Mouse (Mus musculus) intestine, postnatal 0 days (tissue): ENCODE data around the gene Prcp. TPM values are rescaled to one million over a fixed set of nuclear protein-coding genes. Genes with fewer than 3 reads are reported as not detected.

ENCODE experiments used
- ATAC-seq: fragments of 200-750 bp; cut with Nextera tagmentation; 2 replicates; pipeline ENCODE4 v1.8.0; 2017; ENCODE audit warnings: mild to moderate bottlenecking, moderate TSS enrichment, moderate library complexity
- H3K27ac ChIP-seq: fragments of 300-500 bp; sonication (generic); 2 replicates; pipeline ENCODE4 v1.5.1; 2014; ENCODE audit warnings: mild to moderate bottlenecking, low read depth, low read length, moderate library complexity
- H3K27me3 ChIP-seq: fragments of 300-500 bp; sonication (generic); replicated peaks from 2 replicates; pipeline ENCODE4 v1.6.1; 2014; ENCODE audit warnings: low read length, mixed read lengths; ENCODE audit not compliant: control insufficient read depth, insufficient read depth
- H3K36me3 ChIP-seq: fragments of 300-500 bp; sonication (generic); 2 replicates; pipeline ENCODE4 v1.6.1; 2014; ENCODE audit warnings: mild to moderate bottlenecking, moderate library complexity; ENCODE audit not compliant: control insufficient read depth, insufficient read depth
- H3K4me1 ChIP-seq: fragments of 300-500 bp; sonication (generic); replicated peaks from 2 replicates; pipeline ENCODE4 v1.6.1; 2014; ENCODE audit warnings: antibody characterized with exemption, low read length, mixed read lengths; ENCODE audit not compliant: control insufficient read depth, insufficient read depth
- H3K4me2 ChIP-seq: fragments of 300-500 bp; sonication (generic); replicated peaks from 2 replicates; pipeline ENCODE4 v1.6.1; 2014; ENCODE audit warnings: low read depth, mild to moderate bottlenecking, moderate library complexity
- H3K4me3 ChIP-seq: fragments of 300-500 bp; sonication (generic); 2 replicates; pipeline ENCODE4 v1.5.1; 2014; ENCODE audit warnings: low read depth, low read length
- H3K9ac ChIP-seq: fragments of 300-500 bp; sonication (generic); 2 replicates; pipeline ENCODE4 v1.6.1; 2014; ENCODE audit warnings: mild to moderate bottlenecking, low read depth, low read length
- H3K9me3 ChIP-seq: fragments of 300-500 bp; sonication (generic); 2 replicates; pipeline ENCODE4 v1.6.1; 2016; ENCODE audit warnings: mixed run types; ENCODE audit not compliant: control insufficient read depth
- CTCF ChIP-seq: sonication (generic); IDR thresholded peaks from 2 replicates; pipeline ENCODE4 v1.5.1; 2016; ENCODE audit warnings: low read depth, mild to moderate bottlenecking, control low read depth, antibody characterized with exemption, moderate library complexity
- WGBS: fragments of 180-500 bp; shearing (Covaris S2); extraction: QIAGEN DNeasy Blood & Tissue Kit; methylation state at CpG from one replicate; pipeline ENCODE4 v1.1.7; 2014; 5-methylcytosine and 5-hydroxymethylcytosine counted together
- polyA plus RNA-seq: library from polyadenylated mRNA; unstranded; fragments of >200 nt; fragmentation: Nextera tagmentation; extraction: Ambion mirVana; gene quantifications from 2 replicates; pipeline ENCODE4 v1.2.1, GENCODE M21; 2015

Gene Prcp
- 25.4 and 26.9 TPM in 2 replicates for polyA plus RNA-seq

- 0 out of 2 replicates have a peak, but pooled peaks cover 4% of the 10 kb centered on the region for H3K4me1 ChIP-seq
- under 1% methylated on average over 53 of the region's 53 CpGs for WGBS
- no peaks in the 10 kb centered on the region for H3K36me3 ChIP-seq
- H3K27me3 ChIP-seq = no peaks in the 10 kb centered on the region
- H3K4me2 ChIP-seq = peak within 1 kb of the TSS; percentile 77
- TF ChIP-seq CTCF = peak; percentile 99
- peak within 1 kb of the TSS; percentile 97 for H3K27ac ChIP-seq
- ATAC-seq = peak; percentile 85
- H3K9ac ChIP-seq = peak within 1 kb of the TSS; percentile 53
- peak within 1 kb of the TSS; percentile 54 for H3K4me3 ChIP-seq
- no peaks in the 10 kb centered on the region for H3K9me3 ChIP-seq
Measured at GRCm38 (mm10) chr7:92874116-92874675, at the start of gene Prcp, which contains the start of gene Ddias. Prcp (plus strand) TSS chr7:92874470. Ddias (minus strand) TSS chr7:92874247.

GRCm38 (mm10) chr7:92826248-92826647 lies 48.0 kb upstream of the Prcp start:
- H3K9ac ChIP-seq = no peak overlapping the region
- no peak overlapping the region for H3K4me2 ChIP-seq
- WGBS = 69% methylated on average over 3 of the region's 3 CpGs
- H3K27ac ChIP-seq = no peak overlapping the region
- H3K4me1 ChIP-seq = no peaks in the 10 kb centered on the region
- H3K36me3 ChIP-seq = peaks cover 20% of the 10 kb centered on the region; the same call in 1 of the 2 replicates
- H3K27me3 ChIP-seq = no peaks in the 10 kb centered on the region
- H3K9me3 ChIP-seq = no peaks in the 10 kb centered on the region
- no peak for TF ChIP-seq CTCF
- ATAC-seq = no peak
- H3K4me3 ChIP-seq = no peak overlapping the region

- Histone ChIP-seq H3K9ac (no peak overlapping the region), H3K36me3 (peaks cover 27% of the 10 kb centered on the region; the same call in 1 of the 2 replicates), H3K4me3 (no peak overlapping the region), H3K27ac (no peak overlapping the region), H3K4me2 (no peak overlapping the region), H3K4me1 (no peaks in the 10 kb centered on the region), H3K27me3 (no peaks in the 10 kb centered on the region), H3K9me3 (no peaks in the 10 kb centered on the region)
- peak; percentile 64 for TF ChIP-seq CTCF
- no peak for ATAC-seq
- 52% methylated on average over 3 of the region's 3 CpGs for WGBS
Measured at GRCm38 (mm10) chr7:92827981-92828380, 46.3 kb upstream of the Prcp start.

GRCm38 (mm10) chr7:92832395-92832794 lies 41.9 kb upstream of the Prcp start:
- no peaks in the 10 kb centered on the region for H3K4me1 ChIP-seq
- peaks cover 14% of the 10 kb centered on the region; the same call in 1 of the 2 replicates for H3K36me3 ChIP-seq
- WGBS = 89% methylated on average over 6 of the region's 6 CpGs
- no peak overlapping the region for H3K4me3 ChIP-seq
- H3K27ac ChIP-seq = no peak overlapping the region
- no peak overlapping the region for H3K9ac ChIP-seq
- H3K9me3 ChIP-seq = no peaks in the 10 kb centered on the region
- no peaks in the 10 kb centered on the region for H3K27me3 ChIP-seq
- no peak for TF ChIP-seq CTCF
- no peak for ATAC-seq
- H3K4me2 ChIP-seq = no peak overlapping the region

GRCm38 (mm10) chr7:92834391-92834790 lies 39.9 kb upstream of the Prcp start:
- peaks cover 14% of the 10 kb centered on the region; the same call in 1 of the 2 replicates for H3K36me3 ChIP-seq
- ATAC-seq = no peak
- 73% methylated on average over 2 of the region's 2 CpGs for WGBS
- H3K4me1 ChIP-seq = no peaks in the 10 kb centered on the region
- no peak overlapping the region for H3K27ac ChIP-seq
- TF ChIP-seq CTCF = no peak
- H3K4me3 ChIP-seq = no peak overlapping the region
- no peaks in the 10 kb centered on the region for H3K27me3 ChIP-seq
- H3K4me2 ChIP-seq = no peak overlapping the region
- H3K9me3 ChIP-seq = no peaks in the 10 kb centered on the region
- H3K9ac ChIP-seq = no peak overlapping the region

- H3K4me3 ChIP-seq = no peak overlapping the region
- no peak overlapping the region for H3K27ac ChIP-seq
- TF ChIP-seq CTCF = no peak
- no peaks in the 10 kb centered on the region for H3K27me3 ChIP-seq
- WGBS = 85% methylated on average over 3 of the region's 3 CpGs
- no peak for ATAC-seq
- H3K4me1 ChIP-seq = no peaks in the 10 kb centered on the region
- H3K4me2 ChIP-seq = no peak overlapping the region
- H3K36me3 ChIP-seq = peaks cover 10% of the 10 kb centered on the region; the same call in 1 of the 2 replicates
- no peaks in the 10 kb centered on the region for H3K9me3 ChIP-seq
- H3K9ac ChIP-seq = no peak overlapping the region
Measured at GRCm38 (mm10) chr7:92836447-92836846, 37.8 kb upstream of the Prcp start.
